Mouse (Mus musculus) liver, adult 2 months (tissue): ENCODE measurements at regions not wholly inside any gene's neighbourhood (a gene's known extent, or its start where the extent isn't known, plus 50 kb on each side); places are given as distances from the start of the nearest gene placed in this dataset.

ENCODE experiments used
- DNase-seq: peaks from one replicate; pipeline ENCODE4 v3.0.0-alpha.2; 2011; ENCODE audit warnings: low read depth, low spot score; ENCODE audit errors: extremely low read depth
- H3K27ac ChIP-seq: fragments of 200-500 bp; replicated peaks from 2 replicates; pipeline ENCODE4 v1.5.1; 2012; ENCODE audit warnings: low read depth, mild to moderate bottlenecking, control low read depth, inconsistent platforms, low read length; ENCODE audit not compliant: insufficient read depth
- H3K27me3 ChIP-seq: fragments of 200-500 bp; 2 replicates; pipeline ENCODE4 v1.6.1; 2012; ENCODE audit warnings: mild to moderate bottlenecking, moderate library complexity, low read length, inconsistent platforms; ENCODE audit not compliant: control insufficient read depth, insufficient read depth
- H3K36me3 ChIP-seq: fragments of 200-500 bp; 2 replicates; pipeline ENCODE4 v1.6.1; 2012; ENCODE audit warnings: low read length, inconsistent platforms; ENCODE audit not compliant: control insufficient read depth, insufficient read depth
- H3K4me1 ChIP-seq: fragments of 200-500 bp; 2 replicates; pipeline ENCODE4 v1.6.1; 2011; ENCODE audit warnings: low read length; ENCODE audit not compliant: control insufficient read depth, insufficient read depth
- H3K4me3 ChIP-seq: fragments of 200-500 bp; 2 replicates; pipeline ENCODE4 v1.5.1; 2011; ENCODE audit warnings: low read depth, mild to moderate bottlenecking, control low read depth, low read length, moderate library complexity; ENCODE audit not compliant: insufficient read depth
- H3K79me2 ChIP-seq: fragments of 200-500 bp; 2 replicates; pipeline ENCODE4 v1.6.1; 2012; ENCODE audit warnings: inconsistent platforms, mild to moderate bottlenecking, low read length, moderate library complexity; ENCODE audit not compliant: control insufficient read depth, insufficient read depth
- H3K9ac ChIP-seq: fragments of 200-500 bp; 2 replicates; pipeline ENCODE4 v1.6.1; 2012; ENCODE audit warnings: low read depth, mild to moderate bottlenecking, control low read depth, inconsistent platforms, low read length
- CTCF ChIP-seq: fragments of 200-500 bp; IDR thresholded peaks from 2 replicates; pipeline ENCODE4 v1.5.1; 2011; ENCODE audit warnings: low read depth, low read length, control low read depth
- POLR2A ChIP-seq: fragments of 200-500 bp; IDR thresholded peaks from 2 replicates; pipeline ENCODE4 v1.6.1; 2011; ENCODE audit warnings: low read length, control low read depth; ENCODE audit not compliant: insufficient read depth; ENCODE audit errors: extremely low read depth
- WGBS: fragments of 180-500 bp; shearing (Covaris S2); methylation state at CpG from one replicate; pipeline ENCODE4 v1.1.7; 2018; 5-methylcytosine and 5-hydroxymethylcytosine counted together

GRCm38 (mm10) chr5:111869011-111869410 lies 135.3 kb downstream of the Gm26897 start:
- no peaks in the 10 kb centered on the region for H3K27me3 ChIP-seq

GRCm38 (mm10) chr5:111877165-111877793 lies 143.6 kb downstream of the Gm26897 start:
- no peak for DNase-seq
- Histone ChIP-seq H3K4me1 (no peaks in the 10 kb centered on the region), H3K27ac (no peak overlapping the region), H3K36me3 (no peaks in the 10 kb centered on the region), H3K79me2 (no peaks in the 10 kb centered on the region), H3K27me3 (no peaks in the 10 kb centered on the region), H3K9ac (no peak overlapping the region), H3K4me3 (no peak overlapping the region)
- TF ChIP-seq CTCF, result no peak
- no peak for TF ChIP-seq POLR2A
- WGBS, result 13% methylated on average over 8 of the region's 8 CpGs

More at GRCm38 (mm10) chr5:111869011-111869410, 135.3 kb downstream of the Gm26897 start:
- no peak for DNase-seq
- no peaks in the 10 kb centered on the region for H3K79me2 ChIP-seq
- WGBS, result 88% methylated on average over 12 of the region's 12 CpGs
- H3K27ac ChIP-seq, result no peak overlapping the region
- H3K36me3 ChIP-seq, result no peaks in the 10 kb centered on the region
- no peak overlapping the region for H3K4me3 ChIP-seq
- H3K4me1 ChIP-seq, result no peaks in the 10 kb centered on the region
- no peak for TF ChIP-seq CTCF
- no peak for TF ChIP-seq POLR2A
- no peak overlapping the region for H3K9ac ChIP-seq

GRCm38 (mm10) chr5:111879044-111879443 lies 145.3 kb downstream of the Gm26897 start:
- Histone ChIP-seq H3K36me3 (no peaks in the 10 kb centered on the region), H3K9ac (no peak overlapping the region)
- TF ChIP-seq POLR2A, result no peak
- no peak for TF ChIP-seq CTCF

DNA sequence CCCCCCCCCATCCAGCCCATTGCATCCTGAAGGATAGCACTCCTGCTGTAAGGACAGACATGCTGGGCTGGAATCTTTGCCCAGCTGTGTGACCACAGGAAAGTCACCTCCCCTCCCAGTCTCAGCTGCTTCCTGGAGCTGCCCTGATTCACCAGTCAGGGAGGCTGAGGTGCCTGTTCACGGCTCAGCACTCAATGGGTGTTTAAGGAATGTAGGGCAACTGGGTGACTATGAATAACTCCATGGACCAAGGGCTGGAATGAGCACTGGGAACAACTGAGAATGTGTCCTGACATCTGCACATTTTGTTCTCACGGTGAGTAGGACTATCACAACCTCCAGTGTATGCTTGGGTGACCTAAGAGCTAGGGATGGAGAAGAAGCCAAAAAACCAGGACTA lies 146.5 kb downstream of the Gm26897 start:
- H3K27ac ChIP-seq, result no peak overlapping the region
- no peak overlapping the region for H3K9ac ChIP-seq
- H3K79me2 ChIP-seq, result no peaks in the 10 kb centered on the region
- TF ChIP-seq POLR2A, result no peak
- no peak for TF ChIP-seq CTCF
- 86% methylated on average over 2 of the region's 2 CpGs for WGBS
- no peak for DNase-seq
- H3K27me3 ChIP-seq, result no peaks in the 10 kb centered on the region
- H3K4me1 ChIP-seq, result no peaks in the 10 kb centered on the region
- H3K36me3 ChIP-seq, result no peaks in the 10 kb centered on the region
- H3K4me3 ChIP-seq, result no peak overlapping the region

More at GRCm38 (mm10) chr5:111879044-111879443, 145.3 kb downstream of the Gm26897 start:
- H3K27me3 ChIP-seq, result no peaks in the 10 kb centered on the region
- no peak for DNase-seq
- H3K79me2 ChIP-seq, result no peaks in the 10 kb centered on the region
- no peak overlapping the region for H3K4me3 ChIP-seq
- no peak overlapping the region for H3K27ac ChIP-seq
- H3K4me1 ChIP-seq, result no peaks in the 10 kb centered on the region

DNA sequence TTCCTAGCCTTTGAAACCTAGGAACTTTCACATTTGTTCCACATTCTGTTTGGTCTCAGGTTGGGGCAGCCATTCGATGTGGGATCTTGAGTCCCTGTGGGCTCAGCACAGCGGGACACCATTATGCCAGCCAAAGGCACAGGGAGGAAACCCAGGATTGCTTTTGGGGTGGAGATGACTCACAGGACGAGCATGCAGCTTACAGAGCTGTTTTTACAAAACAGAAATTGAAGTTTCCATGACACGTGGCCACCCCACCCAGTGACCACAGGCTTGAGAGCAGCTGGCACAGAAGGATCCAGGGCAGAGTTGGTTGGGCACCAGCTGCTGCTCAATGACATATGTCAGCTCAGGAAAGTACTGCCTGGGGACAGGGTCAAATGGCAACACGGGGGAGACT lies 147.8 kb downstream of the Gm26897 start:
- TF ChIP-seq POLR2A (no peak), CTCF (no peak)
- no peak for DNase-seq
- H3K4me3 ChIP-seq, result no peak overlapping the region
- WGBS, result 40% methylated on average over 5 of the region's 5 CpGs
- no peak overlapping the region for H3K27ac ChIP-seq
- no peaks in the 10 kb centered on the region for H3K79me2 ChIP-seq
- H3K36me3 ChIP-seq, result no peaks in the 10 kb centered on the region
- H3K27me3 ChIP-seq, result no peaks in the 10 kb centered on the region
- no peaks in the 10 kb centered on the region for H3K4me1 ChIP-seq
- no peak overlapping the region for H3K9ac ChIP-seq

GRCm38 (mm10) chr5:111887281-111887680 lies 153.6 kb downstream of the Gm26897 start:
- Histone ChIP-seq H3K9ac (no peak overlapping the region), H3K36me3 (no peaks in the 10 kb centered on the region)
- WGBS, result 57% methylated on average over 4 of the region's 4 CpGs

More at GRCm38 (mm10) chr5:111887281-111887680, 153.6 kb downstream of the Gm26897 start:
- Histone ChIP-seq H3K27me3 (no peaks in the 10 kb centered on the region), H3K79me2 (no peaks in the 10 kb centered on the region), H3K27ac (no peak overlapping the region), H3K4me1 (no peaks in the 10 kb centered on the region), H3K4me3 (no peak overlapping the region)
- TF ChIP-seq POLR2A (no peak), CTCF (no peak)
- DNase-seq, result no peak
